12 mouse cellular contexts compared by ENCODE assay signal in genomic region chr16:24624335-24624734, GRCm38 (mm10).
A peak's percentile ranks its signal among the peaks of the same experiment; 100 is the strongest.
DNase-seq lines count a peak whose midpoint lies in the region; ATAC-seq lines count a peak whose summit lies in the region.
"Had no signal": no experiment of that assay in that cellular context is flagged by ENCODE, and none has a peak within 500 bp of the region (broad histone marks: within the 10 kb centered on the region; RNA-seq: fewer than 3 reads in every experiment).

No protein-coding gene starts in this region.

- peaks cover 11% of the 10 kb centered on the region for H3K4me1 ChIP-seq in forebrain, embryonic 12.5 days
- H3K4me1 ChIP-seq in forebrain, embryonic 10.5 days: peaks cover 18% of the 10 kb centered on the region
- peaks cover 10% of the 10 kb centered on the region for H3K4me1 ChIP-seq in neural tube, embryonic 13.5 days (replicated peaks)
- H3K4me1 ChIP-seq in neural tube, embryonic 15.5 days: peaks cover 9% of the 10 kb centered on the region

- H3K9me3 ChIP-seq in forebrain, embryonic 12.5 days: no peaks in the 10 kb centered on the region
- H3K9me3 ChIP-seq in forebrain, embryonic 10.5 days: no peaks in the 10 kb centered on the region
- no peaks in the 10 kb centered on the region for H3K9me3 ChIP-seq in neural tube, embryonic 13.5 days
- H3K9me3 ChIP-seq in neural tube, embryonic 15.5 days (replicated peaks): no peaks in the 10 kb centered on the region

- DNase-seq in forebrain, embryonic 10.5 days (ENCODE audit: extremely low spot score, low spot score): no peak
- no peak for DNase-seq in neural tube, embryonic 10.5 days (ENCODE audit: extremely low spot score, low spot score)
- no peak for DNase-seq in MN1 (ENCODE audit: low spot score)
- DNase-seq in cerebellum, postnatal 36 days: no peak
- DNase-seq: cerebellum, adult 8-10 months; heart, postnatal 36 days had no signal

- 42% methylated on average over 5 of the region's 5 CpGs for WGBS in forebrain, embryonic 12.5 days
- WGBS in forebrain, embryonic 10.5 days: 55% methylated on average over 5 of the region's 5 CpGs
- 37% methylated on average over 5 of the region's 5 CpGs for WGBS in neural tube, embryonic 13.5 days
- WGBS in neural tube, embryonic 15.5 days: 32% methylated on average over 5 of the region's 5 CpGs

- no peak overlapping the region for H3K9ac ChIP-seq in forebrain, embryonic 12.5 days
- H3K9ac ChIP-seq in neural tube, embryonic 13.5 days: no peak overlapping the region
- H3K9ac ChIP-seq in neural tube, embryonic 15.5 days (replicated peaks): no peak overlapping the region

- H3K27me3 ChIP-seq in forebrain, embryonic 12.5 days: no peaks in the 10 kb centered on the region
- no peaks in the 10 kb centered on the region for H3K27me3 ChIP-seq in forebrain, embryonic 10.5 days (ENCODE audit: poor library complexity, severe bottlenecking)
- no peaks in the 10 kb centered on the region for H3K27me3 ChIP-seq in neural tube, embryonic 13.5 days
- H3K27me3 ChIP-seq in neural tube, embryonic 15.5 days (replicated peaks): no peaks in the 10 kb centered on the region

- H3K4me2 ChIP-seq in forebrain, embryonic 12.5 days: no peak overlapping the region; the same call in 1 of the 2 replicates
- no peak overlapping the region for H3K4me2 ChIP-seq in neural tube, embryonic 13.5 days
- H3K4me2 ChIP-seq in neural tube, embryonic 15.5 days: no peak overlapping the region

- no peak overlapping the region for H3K4me3 ChIP-seq in forebrain, embryonic 12.5 days (replicated peaks)
- H3K4me3 ChIP-seq in forebrain, embryonic 10.5 days: no peak overlapping the region
- no peak overlapping the region for H3K4me3 ChIP-seq in neural tube, embryonic 13.5 days
- no peak overlapping the region for H3K4me3 ChIP-seq in neural tube, embryonic 15.5 days (replicated peaks)
- H3K4me3 ChIP-seq: left cerebral cortex, adult 2 months had no signal

- H3K27ac ChIP-seq in forebrain, embryonic 12.5 days: peak overlapping the region; percentile 32; the same call in 1 of the 2 replicates
- H3K27ac ChIP-seq in forebrain, embryonic 10.5 days: no peak overlapping the region
- H3K27ac ChIP-seq in neural tube, embryonic 13.5 days (replicated peaks): no peak overlapping the region
- H3K27ac ChIP-seq in neural tube, embryonic 15.5 days (replicated peaks): no peak overlapping the region
- H3K27ac ChIP-seq: left cerebral cortex, adult 2 months had no signal

- ATAC-seq in forebrain, embryonic 12.5 days (ENCODE audit: low FRiP score): peak; percentile 57; the same call in 1 of the 2 replicates
- ATAC-seq in neural tube, embryonic 13.5 days (ENCODE audit: low read depth): peak; percentile 19; the same call in 1 of the 2 replicates
- ATAC-seq in granulocyte monocyte progenitor cell, adult 5-6 weeks (replicated peaks; ENCODE audit: poor library complexity, severe bottlenecking): peak; percentile 33
- peak; percentile 55; the same call in 1 of the 2 replicates for ATAC-seq in neural tube, embryonic 15.5 days (ENCODE audit: low FRiP score)
- ATAC-seq: lung, postnatal 0 days had no signal

- no peaks in the 10 kb centered on the region for H3K36me3 ChIP-seq in forebrain, embryonic 12.5 days (replicated peaks)
- H3K36me3 ChIP-seq in forebrain, embryonic 10.5 days (replicated peaks): no peaks in the 10 kb centered on the region
- no peaks in the 10 kb centered on the region for H3K36me3 ChIP-seq in neural tube, embryonic 13.5 days
- H3K36me3 ChIP-seq in neural tube, embryonic 15.5 days: no peaks in the 10 kb centered on the region
